Mouse (Mus musculus): ENCODE measurements around the gene Eif4a1. TPM values are rescaled to one million over a fixed set of nuclear protein-coding genes. Genes with fewer than 3 reads are reported as not detected.

Gene Eif4a1
- 597 to 694 TPM (median 633 TPM) in 3 replicates for total RNA-seq (2017)

DNA sequence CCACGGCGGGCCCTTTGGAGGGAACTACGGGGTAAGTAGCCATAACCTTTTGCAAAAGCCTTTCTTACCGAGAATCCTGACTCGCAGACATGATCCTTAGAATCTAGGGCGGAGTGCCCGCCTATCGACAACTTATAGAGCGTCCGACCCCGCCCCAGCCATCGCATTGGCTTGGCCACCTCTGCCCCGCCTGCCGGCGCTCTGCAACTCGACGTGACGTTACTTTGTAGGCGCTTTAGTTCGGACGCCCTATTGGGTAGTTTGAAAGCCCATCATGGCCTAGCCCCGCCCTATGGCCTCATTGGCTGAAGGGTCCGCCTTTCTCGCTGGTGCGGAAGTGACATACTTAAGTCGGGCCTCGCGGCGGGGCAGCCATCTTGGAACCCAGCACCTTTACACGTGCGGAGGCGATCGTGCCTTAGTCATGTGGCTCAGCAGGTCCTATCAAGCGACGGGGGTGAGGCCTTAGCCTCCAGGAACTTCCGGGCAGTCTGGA is at the start of gene Eif4a1:
Gene Eif4a1 (minus strand): TSS at position 213 of the 496 bp plus-strand sequence.
- ATAC-seq (replicated peaks; ENCODE audit: insufficient number of reproducible peaks, low FRiP score, low TSS enrichment, poor library complexity, severe bottlenecking): peak; percentile 85

DNA sequence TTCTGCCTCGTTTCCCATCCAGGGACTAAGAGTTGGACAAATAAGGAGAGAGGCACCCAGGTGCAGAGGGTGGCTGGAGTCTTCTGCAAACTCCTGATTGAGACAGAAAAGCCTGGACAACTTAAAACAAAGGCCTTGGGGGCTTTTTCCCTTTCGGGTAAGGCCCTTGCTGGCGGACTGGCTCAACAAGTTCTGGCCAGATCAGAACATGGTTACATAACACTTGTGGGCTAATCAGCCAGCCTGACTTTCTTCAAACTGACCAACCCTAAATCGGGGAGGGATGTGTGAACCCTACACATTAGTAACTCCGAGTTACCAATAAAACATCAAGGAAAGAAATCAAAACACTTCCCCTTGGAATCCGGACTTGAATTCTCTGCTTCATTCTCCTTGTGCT is 48.6 kb upstream of the Eif4a1 start:
- ATAC-seq (replicated peaks; ENCODE audit: insufficient number of reproducible peaks, low FRiP score, low TSS enrichment, poor library complexity, severe bottlenecking): no peak

DNA sequence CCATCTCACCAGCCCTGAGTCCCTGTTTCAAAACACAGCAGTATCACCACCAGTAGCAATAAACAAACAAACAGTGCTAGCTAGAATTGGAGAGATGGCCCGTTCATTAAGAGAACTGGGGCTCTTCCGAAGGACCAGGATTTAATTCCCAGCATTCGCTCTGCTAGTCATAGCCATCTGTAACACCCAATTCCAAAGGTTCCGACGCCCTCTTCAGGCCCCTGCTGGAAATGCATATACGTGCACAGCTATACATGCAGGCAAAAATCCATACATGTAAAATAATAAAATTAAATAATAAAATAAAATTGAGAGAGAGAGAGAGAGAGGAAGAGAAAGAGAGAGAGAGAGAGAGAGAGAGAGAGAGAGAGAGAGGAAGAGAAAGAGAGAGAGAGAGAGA is 47.2 kb upstream of the Eif4a1 start:
- no peak for ATAC-seq (replicated peaks; ENCODE audit: insufficient number of reproducible peaks, low FRiP score, low TSS enrichment, poor library complexity, severe bottlenecking)

DNA sequence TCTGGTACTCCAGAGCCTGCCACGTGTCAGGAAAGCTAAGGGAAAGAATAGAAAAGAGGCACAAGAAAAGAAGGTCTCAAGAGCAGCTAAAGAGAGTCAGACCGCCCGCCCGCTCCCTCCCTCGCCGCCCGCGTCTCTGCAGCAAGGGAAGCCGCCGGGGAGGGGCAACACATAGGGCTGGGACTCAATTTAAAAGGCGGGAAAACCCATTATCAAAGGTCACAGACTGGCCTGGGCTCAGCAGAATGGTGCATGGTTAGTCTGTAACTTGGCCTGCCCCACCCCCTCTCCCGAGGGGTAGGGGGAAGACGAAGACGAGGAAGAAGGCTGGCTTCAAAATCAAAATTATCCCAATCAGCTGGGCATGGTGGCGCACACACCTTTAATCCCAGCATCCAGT is 46.4 kb upstream of the Eif4a1 start:
- ATAC-seq (replicated peaks; ENCODE audit: insufficient number of reproducible peaks, low FRiP score, low TSS enrichment, poor library complexity, severe bottlenecking): no peak

DNA sequence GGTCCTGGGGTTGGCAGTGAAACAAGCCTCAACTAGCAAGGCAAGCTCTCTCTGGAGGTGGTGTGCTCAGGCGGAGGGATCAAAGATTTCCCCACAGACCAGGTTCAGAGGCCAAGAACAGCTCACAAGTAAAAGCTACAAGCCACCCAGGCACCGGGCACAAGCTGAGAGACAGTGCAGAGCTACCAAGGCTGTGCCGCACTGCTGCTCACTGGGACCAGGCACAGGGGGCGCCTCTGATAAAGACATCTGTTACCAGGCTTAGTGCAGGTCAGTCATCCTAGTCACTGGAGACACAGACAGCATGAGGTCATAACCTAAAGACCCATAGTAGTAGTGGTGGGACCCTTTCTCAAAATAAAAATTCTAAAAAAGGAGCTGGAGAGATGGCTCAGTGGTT is 44.7 kb upstream of the Eif4a1 start:
- ATAC-seq (replicated peaks; ENCODE audit: insufficient number of reproducible peaks, low FRiP score, low TSS enrichment, poor library complexity, severe bottlenecking): no peak

DNA sequence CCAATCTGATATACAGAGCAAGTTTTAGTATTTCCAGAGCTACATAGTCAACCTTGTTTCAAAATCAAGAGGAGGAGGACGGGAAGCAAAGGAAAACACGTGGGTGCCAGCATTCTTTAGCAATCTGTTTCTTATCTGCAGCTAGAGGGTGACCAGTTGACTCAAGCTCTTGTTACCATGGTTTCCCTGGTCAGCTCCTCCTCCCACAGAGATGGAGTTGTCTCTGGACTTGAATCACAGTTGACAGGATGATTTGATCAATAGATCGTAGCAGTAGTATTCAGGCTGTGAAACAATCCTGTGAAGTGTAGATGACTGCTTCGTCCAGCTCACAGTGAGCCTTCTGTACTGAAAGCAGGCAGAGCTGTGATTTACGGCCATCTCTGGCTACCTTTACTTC is 43.7 kb upstream of the Eif4a1 start:
- ATAC-seq (replicated peaks; ENCODE audit: insufficient number of reproducible peaks, low FRiP score, low TSS enrichment, poor library complexity, severe bottlenecking): no peak

DNA sequence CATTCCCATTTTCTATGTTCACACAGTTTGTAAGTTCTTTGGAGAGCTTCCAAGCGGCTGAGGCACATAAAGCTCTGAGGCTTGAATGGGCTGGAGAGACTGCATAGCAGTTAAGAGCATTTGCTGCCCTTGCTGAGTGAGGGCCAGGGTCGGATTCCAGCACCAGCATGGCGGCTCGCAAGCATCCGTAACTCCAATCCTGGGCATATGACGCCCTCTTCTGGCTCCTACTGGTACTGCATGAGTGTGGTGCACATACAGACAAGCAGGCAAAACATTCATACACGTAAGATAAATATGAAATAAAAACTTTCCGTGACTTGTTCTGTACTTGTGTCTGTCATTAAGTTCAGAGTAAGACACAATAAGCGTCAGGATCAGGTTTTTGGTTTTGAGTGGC is 43.3 kb upstream of the Eif4a1 start:
- peak; percentile 61; the same call in 1 of the 2 replicates for ATAC-seq (replicated peaks; ENCODE audit: insufficient number of reproducible peaks, low FRiP score, low TSS enrichment, poor library complexity, severe bottlenecking)

DNA sequence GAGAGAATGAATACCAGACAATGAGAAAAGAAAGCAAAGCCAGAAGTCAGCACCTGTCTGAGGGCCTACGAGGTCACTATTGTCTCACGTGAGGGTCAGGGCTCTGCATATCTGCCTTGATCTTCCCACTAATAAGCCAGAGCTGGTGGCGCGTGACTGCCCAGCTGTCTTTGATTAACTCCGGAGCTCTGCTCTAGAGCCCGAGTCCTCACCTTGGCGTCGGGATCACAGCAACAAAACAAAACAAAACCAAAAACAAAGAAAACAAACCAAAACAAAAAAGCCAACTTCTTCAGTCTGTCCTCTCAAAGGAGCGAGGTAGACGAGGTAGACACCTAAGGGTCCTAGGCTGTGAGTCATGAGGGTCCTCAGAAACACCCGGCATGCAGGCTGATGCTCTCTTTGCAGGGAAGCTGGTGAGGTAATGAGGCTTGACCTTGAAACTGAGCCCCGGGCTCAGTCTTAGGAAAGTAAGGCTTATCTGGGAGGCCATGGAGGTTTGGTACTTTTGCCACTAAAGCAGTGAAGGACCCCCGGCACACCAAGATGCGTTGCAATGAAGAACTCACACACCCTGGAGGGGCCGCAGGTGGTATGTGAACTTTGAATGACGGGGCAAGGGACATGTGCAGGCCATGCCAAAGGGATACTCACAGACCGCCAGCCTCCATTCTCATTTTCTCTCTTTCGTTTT is 42.6 kb upstream of the Eif4a1 start:
- no peak for ATAC-seq (replicated peaks; ENCODE audit: insufficient number of reproducible peaks, low FRiP score, low TSS enrichment, poor library complexity, severe bottlenecking)

DNA sequence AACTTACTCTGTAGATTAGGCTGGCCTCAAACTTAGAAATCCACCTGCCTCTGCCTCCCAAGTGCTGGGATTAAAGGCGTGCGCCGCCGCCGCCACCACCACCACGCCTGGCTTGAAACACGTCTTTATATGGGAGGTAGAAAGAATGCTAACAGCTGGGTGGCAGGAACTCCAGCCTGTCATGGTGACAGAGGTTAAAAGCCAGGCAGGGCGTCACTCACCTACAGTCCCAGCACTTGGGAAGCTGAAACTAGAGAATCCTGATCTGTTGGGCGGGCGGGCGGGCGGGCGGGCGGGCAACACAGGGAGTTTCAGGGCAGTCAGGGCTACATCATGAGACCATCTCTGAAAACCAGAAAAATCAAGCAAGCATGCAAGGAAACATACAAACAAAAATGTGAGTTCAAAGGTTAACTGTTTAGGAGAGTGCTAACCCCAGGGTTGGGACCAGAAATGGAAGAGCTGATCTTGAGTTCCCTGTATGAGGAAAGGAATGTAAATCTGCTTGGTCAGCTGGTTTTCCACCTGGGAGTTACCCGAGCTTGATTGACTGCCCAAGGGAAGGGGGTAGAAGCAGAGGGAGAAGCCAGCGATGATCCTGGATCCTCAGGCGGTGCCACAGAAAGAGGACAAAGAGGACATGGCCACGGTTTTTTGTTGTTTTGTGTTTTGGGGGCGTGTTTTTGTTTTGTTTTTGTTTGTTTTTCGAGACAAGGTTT is 40.9 kb upstream of the Eif4a1 start:
- no peak for ATAC-seq (replicated peaks; ENCODE audit: insufficient number of reproducible peaks, low FRiP score, low TSS enrichment, poor library complexity, severe bottlenecking)

DNA sequence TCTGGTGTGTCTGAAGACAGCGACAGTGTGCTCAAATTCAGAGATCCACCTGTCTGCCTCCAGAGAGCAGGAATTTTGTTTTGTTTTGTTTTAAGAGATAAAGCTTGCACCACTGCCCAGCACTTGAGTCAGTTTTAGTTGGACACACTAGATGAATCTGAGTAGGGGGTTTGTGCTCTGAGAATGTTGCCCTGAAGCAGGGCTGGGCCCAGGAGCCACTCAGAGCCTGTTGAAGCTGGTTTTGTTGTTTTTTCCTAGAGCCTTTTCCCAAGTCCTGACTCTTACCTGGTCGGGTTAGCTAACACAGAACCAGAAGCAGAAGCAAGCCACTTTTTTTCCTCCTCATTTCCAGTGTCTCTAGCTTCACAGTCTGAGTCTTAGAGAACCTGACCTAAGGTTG is 38.9 kb upstream of the Eif4a1 start:
- ATAC-seq (replicated peaks; ENCODE audit: insufficient number of reproducible peaks, low FRiP score, low TSS enrichment, poor library complexity, severe bottlenecking): no peak

DNA sequence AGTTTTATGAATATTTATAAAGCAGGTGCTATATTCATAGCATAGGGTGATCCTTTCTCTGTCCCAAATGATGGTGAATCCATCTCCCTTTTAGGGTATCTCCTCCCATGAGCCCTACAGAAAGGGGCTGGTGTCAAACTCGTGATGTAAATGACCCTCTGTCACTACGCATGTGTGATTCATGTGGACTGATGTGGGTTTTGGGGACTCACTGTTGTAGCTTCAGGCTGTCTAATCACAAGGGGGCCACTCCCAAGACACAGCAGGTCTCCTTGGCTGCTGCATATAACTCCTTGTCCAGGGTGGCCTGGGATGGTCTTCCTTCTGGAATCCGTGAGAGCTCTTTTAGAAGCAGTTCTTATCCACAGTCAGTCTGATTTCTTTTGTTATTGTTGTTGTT is 38.2 kb upstream of the Eif4a1 start:
- ATAC-seq (replicated peaks; ENCODE audit: insufficient number of reproducible peaks, low FRiP score, low TSS enrichment, poor library complexity, severe bottlenecking): no peak

DNA sequence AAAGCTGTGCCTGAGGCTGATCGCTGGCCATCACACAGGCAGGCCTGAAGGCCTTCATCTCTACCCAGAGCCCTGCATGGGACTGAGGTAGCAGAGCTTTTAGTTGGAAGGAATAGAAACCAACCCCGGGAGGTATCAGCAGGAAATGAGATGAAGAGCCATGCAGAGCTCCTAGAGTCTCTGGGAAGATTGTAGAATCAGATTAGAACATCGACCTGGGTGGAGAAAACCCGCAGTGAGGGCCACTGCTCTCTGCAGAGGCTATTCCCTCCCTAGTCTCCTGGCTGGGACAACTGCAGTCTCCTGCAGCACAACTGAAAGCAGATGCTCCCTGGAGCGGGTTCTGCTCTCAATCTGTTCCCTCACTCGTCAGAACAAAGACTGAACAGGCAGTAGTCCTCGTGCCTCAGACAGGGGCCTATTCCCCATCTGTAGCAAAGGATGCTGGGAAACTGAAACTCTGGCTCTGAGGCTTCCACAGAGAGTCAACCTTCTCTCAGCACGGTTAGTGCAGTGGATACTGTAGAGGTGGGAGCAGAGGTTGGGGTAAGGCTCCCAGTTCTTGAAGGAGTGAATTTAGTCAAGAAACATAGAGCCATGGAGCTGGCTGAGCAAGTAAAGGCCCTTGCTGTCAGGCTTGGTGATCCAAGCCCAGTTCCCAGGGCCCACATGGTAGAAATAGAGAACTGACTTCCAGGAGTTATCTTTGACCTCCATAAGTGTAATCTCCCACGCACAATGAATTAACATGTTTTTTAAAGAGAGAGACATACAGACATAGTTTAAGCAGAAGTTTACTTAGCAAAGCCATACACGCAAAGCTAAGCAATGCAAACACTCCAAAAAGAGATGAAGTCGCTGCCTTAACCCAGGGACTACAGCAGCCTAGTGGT is 37.6 kb upstream of the Eif4a1 start:
- no peak for ATAC-seq (replicated peaks; ENCODE audit: insufficient number of reproducible peaks, low FRiP score, low TSS enrichment, poor library complexity, severe bottlenecking)

DNA sequence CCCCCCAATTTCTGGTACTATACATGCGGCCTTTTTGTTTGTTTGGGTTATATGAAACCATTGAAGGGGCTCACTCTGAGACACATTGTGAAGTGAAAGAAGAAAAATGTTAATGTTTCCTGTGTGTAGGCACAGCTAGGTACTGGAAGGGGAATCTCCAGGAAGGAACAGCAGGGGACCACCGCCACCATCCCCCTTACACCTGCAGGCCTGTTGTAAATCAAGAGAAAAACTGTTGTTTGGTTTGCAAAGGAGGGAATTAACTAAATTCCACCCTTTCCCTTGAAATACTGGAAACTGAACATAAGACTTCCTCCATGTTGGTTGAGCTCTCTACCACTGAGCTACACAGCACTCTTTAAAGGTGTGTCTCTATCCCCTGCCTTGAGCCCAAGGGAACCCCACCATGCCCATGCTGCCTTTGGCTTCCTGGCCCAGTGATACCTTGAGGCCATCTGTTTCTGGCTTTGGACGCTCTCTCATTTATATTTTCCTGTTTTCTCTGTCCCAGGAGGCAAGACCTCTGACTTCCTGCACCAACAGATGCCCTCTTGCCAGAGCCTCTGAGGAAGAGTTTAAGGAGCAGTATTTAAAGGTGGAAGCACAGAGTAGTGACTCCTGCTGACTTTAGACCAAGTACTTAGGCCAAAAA is 36.5 kb upstream of the Eif4a1 start:
- no peak for ATAC-seq (replicated peaks; ENCODE audit: insufficient number of reproducible peaks, low FRiP score, low TSS enrichment, poor library complexity, severe bottlenecking)

DNA sequence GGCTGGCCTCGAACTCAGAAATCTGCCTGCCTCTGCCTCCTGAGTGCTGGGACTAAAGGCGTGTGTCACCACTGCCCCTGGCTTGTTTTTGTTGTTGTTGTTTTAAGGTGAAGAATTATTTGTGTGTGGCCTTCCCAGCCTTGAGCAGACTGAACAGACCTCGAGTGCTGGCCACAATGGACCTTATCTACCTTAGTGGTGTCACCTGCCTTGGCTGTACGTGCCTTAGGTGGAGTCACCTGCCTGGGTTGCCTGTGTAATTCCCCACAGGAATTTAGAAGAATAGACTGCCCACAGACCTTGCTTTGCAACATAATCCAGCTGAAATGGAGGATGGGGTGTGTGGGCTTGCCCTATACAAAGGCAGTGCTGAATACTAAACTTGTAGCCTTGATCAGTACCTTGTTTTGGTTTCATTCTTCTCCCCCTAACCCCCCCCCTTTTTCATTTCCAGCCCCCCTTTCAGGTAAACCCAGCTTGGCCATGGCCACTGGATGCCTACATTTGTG is 35.7 kb upstream of the Eif4a1 start:
- ATAC-seq (replicated peaks; ENCODE audit: insufficient number of reproducible peaks, low FRiP score, low TSS enrichment, poor library complexity, severe bottlenecking): no peak

DNA sequence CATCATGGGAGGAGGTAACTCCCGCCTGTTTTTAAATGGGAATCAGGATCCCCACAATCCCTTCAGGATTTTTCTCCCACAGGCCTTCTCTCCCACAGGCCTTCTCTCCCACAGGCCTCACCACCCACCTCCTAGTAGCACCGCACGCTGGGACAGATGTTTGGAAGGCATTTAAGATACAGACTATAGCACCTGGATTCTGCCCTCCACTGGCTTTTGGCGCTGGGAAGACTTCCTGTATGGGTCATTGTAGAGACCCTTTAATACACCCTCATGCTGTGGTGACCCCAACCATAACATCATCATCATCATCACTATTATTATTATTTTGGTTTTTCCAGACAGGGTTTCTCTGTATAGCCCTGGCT is 35.2 kb upstream of the Eif4a1 start:
- no peak for ATAC-seq (replicated peaks; ENCODE audit: insufficient number of reproducible peaks, low FRiP score, low TSS enrichment, poor library complexity, severe bottlenecking)

DNA sequence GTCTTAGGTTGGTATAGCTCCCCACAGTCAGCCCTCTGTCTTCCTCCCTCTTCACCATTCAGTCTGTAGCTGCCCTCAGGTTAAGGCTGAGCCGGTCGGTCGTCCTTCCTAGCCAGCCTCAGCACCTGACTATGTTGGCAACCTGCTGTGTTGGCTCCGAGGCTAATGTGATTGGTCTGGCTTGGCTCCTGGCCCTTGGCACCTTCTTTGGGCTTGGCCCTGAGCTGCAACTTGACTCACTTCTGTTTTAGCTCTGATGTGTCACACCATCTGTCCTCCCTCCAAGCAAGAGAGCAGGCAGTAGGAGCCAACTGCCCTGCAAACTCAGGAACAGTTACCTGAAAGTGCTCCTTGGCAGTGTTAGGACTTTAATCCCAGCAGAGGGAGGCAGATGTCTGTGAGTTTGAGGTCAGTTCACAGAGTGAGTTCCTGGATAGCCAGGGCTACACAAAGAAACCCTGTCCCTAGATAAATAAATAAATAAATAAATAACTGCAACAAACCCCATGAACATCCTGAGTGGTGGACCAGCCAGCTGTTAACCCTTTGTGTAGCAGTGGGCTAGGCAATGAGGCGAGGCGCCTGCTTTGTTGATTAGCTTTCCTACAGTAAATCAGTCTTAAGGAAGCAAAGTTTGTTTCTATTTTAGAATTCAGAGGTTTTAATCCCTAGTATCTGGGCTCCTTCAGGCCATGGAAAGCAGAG is 34.7 kb upstream of the Eif4a1 start:
- ATAC-seq (replicated peaks; ENCODE audit: insufficient number of reproducible peaks, low FRiP score, low TSS enrichment, poor library complexity, severe bottlenecking): no peak

DNA sequence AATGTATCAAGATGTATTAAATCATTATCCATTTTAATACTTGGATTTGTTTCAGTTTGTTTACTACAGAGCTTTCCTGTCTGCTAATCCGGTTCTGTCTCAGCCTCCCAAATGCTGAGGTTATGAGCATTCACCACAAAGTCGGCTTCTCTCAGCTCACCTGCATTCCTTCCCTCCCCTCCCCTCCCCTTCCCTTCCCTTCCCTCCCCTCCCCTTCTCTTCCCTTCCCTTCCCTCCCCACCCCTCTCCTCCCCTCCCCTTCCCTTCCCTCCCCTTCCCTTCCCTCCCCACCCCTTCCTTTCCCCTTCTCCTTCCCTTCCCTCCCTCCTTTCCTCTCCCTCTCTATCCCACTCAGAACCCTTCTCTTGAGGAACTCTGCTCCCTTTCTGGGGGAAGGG is 32.4 kb upstream of the Eif4a1 start:
- ATAC-seq (replicated peaks; ENCODE audit: insufficient number of reproducible peaks, low FRiP score, low TSS enrichment, poor library complexity, severe bottlenecking): no peak

Data from monocyte, adult 5-6 weeks (primary cell).